Mouse (Mus musculus): Measurements from ENCODE around the gene D8Ertd738e.
A peak's percentile ranks its signal among the peaks of the same experiment; 100 is the strongest.

D8Ertd738e gene

GRCm38 (mm10) chr8:84201545-84202245 lies 47.8 kb downstream of the D8Ertd738e start:
- DNase-seq = peak; percentile 84

- DNase-seq = peak; percentile 80
Observed at GRCm38 (mm10) chr8:84200652-84201544, 48.6 kb downstream of the D8Ertd738e start.

- peak; percentile 47 for DNase-seq
Observed at GRCm38 (mm10) chr8:84200126-84200555, 49.4 kb downstream of the D8Ertd738e start.

GRCm38 (mm10) chr8:84199348-84200125 lies 50.0 kb downstream of the D8Ertd738e start:
- DNase-seq = no peak

- no peak for DNase-seq
Observed at GRCm38 (mm10) chr8:84198871-84199270, 50.6 kb downstream of the D8Ertd738e start.

GRCm38 (mm10) chr8:84197922-84198774 lies 51.4 kb downstream of the D8Ertd738e start:
- DNase-seq = peak; percentile 86

- DNase-seq = peak; percentile 84
Observed at GRCm38 (mm10) chr8:84197141-84197921, 52.2 kb downstream of the D8Ertd738e start.
